Mouse (Mus musculus) kidney, adult 2 months (tissue): Measurements from ENCODE around the gene Pnlip. TPM values are rescaled to one million over a fixed set of nuclear protein-coding genes. Genes with fewer than 3 reads are reported as not detected.

Experiments used
- DNase-seq: peaks from one replicate; pipeline ENCODE4 v3.0.0; 2021
- H3K27ac ChIP-seq: fragments of 200-500 bp; 2 replicates; pipeline ENCODE4 v1.5.1; 2012; ENCODE audit warnings: low read depth, low read length, control low read depth, inconsistent platforms; ENCODE audit not compliant: insufficient read depth
- H3K27me3 ChIP-seq: fragments of 200-500 bp; replicated peaks from 2 replicates; pipeline ENCODE4 v1.6.1; 2012; ENCODE audit warnings: mild to moderate bottlenecking, moderate library complexity, low read length, inconsistent platforms; ENCODE audit not compliant: control insufficient read depth, insufficient read depth
- H3K36me3 ChIP-seq: fragments of 200-500 bp; 2 replicates; pipeline ENCODE4 v1.6.1; 2012; ENCODE audit warnings: mild to moderate bottlenecking, moderate library complexity, low read length, inconsistent platforms; ENCODE audit not compliant: control insufficient read depth, insufficient read depth
- H3K4me1 ChIP-seq: fragments of 200-500 bp; 2 replicates; pipeline ENCODE4 v1.6.1; 2011; ENCODE audit warnings: low read length; ENCODE audit not compliant: control insufficient read depth, insufficient read depth
- H3K4me3 ChIP-seq: fragments of 200-500 bp; 2 replicates; pipeline ENCODE4 v1.5.1; 2011; ENCODE audit warnings: mild to moderate bottlenecking, low read depth, low read length, control low read depth; ENCODE audit not compliant: insufficient read depth
- CTCF ChIP-seq: fragments of 200-500 bp; conservative IDR thresholded peaks from 2 replicates; pipeline ENCODE4 v1.5.1; 2011; ENCODE audit warnings: low read depth, mild to moderate bottlenecking, control low read depth, low read length, moderate library complexity, mixed read lengths; ENCODE audit not compliant: insufficient read depth, insufficient read length
- POLR2A ChIP-seq: fragments of 200-500 bp; IDR thresholded peaks from one replicate; pipeline ENCODE4 v1.6.1; 2011; ENCODE audit warnings: low read depth, low read length, control low read depth
- WGBS: fragments of 180-500 bp; shearing (Covaris S2); methylation state at CpG from one replicate; pipeline ENCODE4 v1.1.7; 2018; 5-methylcytosine and 5-hydroxymethylcytosine counted together
- polyA plus RNA-seq: library from polyadenylated mRNA; depleted of rRNA; stranded (reverse); fragments of >200 nt; gene quantifications from 2 replicates; pipeline ENCODE4 v1.2.3, GENCODE M21; 2012

Pnlip gene
- polyA plus RNA-seq, 1 experiment: not detected

DNA sequence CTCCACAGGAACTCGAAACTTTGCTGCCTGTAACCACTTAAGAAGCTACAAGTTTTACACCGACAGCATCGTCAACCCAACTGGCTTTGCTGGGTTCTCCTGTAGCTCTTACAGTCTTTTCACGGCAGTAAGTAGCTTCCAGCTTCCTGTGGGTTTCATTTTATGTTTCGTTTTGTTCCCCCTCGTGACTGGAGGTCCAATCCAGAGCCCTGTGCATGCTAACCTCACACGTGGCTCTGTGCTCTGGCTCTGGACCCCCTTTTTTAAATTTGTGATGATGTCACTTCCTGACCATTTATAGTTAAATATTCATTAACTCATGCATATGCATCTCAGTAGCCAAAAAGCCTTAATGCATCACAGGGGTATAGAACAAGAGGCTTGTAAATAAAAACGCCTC is 24.8 kb downstream of the Pnlip start:
- WGBS: 61% methylated on average over 8 of the region's 8 CpGs
- no peak for TF ChIP-seq POLR2A
- no peak for TF ChIP-seq CTCF
- Histone ChIP-seq H3K27ac (no peak overlapping the region), H3K4me3 (no peak overlapping the region), H3K4me1 (no peaks in the 10 kb centered on the region), H3K36me3 (no peaks in the 10 kb centered on the region), H3K27me3 (no peaks in the 10 kb centered on the region)
- no peak for DNase-seq

DNA sequence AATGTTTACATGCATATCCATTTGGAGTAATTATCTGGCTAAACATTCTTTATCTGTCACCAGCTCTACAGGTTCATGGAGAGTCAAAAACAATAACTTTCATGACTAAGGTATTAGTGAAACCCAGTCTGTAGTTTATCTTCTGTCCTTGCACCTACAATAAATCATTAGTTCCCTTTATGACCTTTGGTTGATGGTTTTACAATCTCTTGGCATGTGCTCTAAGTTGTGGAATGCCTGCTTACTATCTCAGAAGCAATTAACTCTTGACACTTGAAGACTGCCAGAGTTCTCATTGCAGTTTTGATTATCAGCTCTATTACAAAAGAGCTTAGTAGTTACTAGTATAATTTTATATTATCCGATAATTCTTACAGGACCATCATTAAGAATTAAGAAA is 36.6 kb downstream of the Pnlip start:
- H3K36me3 ChIP-seq: no peaks in the 10 kb centered on the region
- H3K27ac ChIP-seq: no peak overlapping the region
- peak; percentile 12 for DNase-seq
- WGBS: 41% methylated on average over 1 of the region's 1 CpGs
- H3K4me3 ChIP-seq: no peak overlapping the region
- no peak for TF ChIP-seq CTCF
- no peak for TF ChIP-seq POLR2A
- no peaks in the 10 kb centered on the region for H3K27me3 ChIP-seq
- no peaks in the 10 kb centered on the region for H3K4me1 ChIP-seq

DNA sequence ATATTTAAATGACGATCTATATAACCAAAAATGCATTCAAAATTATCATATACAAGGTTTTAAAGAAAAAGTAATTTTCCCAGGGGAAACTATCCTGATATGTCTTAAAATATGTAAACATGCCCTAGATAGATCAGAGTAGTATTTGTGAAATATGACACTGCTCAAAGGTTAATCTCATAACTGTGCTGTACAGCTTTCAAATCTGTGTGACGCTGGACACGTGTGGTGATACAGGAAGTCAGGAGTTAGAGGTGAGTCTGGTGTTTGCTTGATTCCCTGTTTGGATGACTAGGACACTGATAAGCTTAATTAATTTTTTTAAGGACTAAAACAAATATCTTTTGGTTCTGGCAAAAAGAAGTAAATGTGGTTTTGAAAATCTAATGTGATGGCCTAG is 43.0 kb downstream of the Pnlip start:
- no peaks in the 10 kb centered on the region for H3K27me3 ChIP-seq
- H3K36me3 ChIP-seq: no peaks in the 10 kb centered on the region
- H3K4me3 ChIP-seq: no peak overlapping the region
- 75% methylated on average over 3 of the region's 3 CpGs for WGBS
- no peak for DNase-seq
- H3K4me1 ChIP-seq: no peaks in the 10 kb centered on the region
- TF ChIP-seq CTCF (no peak), POLR2A (no peak)
- H3K27ac ChIP-seq: no peak overlapping the region

DNA sequence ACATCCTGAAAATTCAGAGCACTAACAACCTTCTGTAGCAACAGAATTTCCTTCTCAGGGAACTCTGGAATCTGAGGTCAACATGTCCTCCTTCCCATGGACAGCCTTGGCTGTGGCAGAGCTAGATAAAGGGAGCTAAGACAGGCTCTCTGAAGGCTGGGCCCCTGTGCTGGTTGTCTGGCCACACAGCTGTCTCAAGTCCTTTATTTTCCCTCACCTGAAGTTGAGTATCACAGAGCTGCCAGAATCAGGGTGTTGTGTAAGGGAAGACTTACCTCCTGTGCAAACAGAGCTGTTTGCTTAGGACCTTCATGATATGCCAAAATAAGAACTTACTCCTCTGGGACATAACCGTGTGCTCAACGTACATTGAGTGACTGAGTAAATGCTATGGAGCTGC is 43.9 kb downstream of the Pnlip start:
- DNase-seq: no peak
- no peak overlapping the region for H3K27ac ChIP-seq
- 79% methylated on average over 2 of the region's 2 CpGs for WGBS
- no peaks in the 10 kb centered on the region for H3K36me3 ChIP-seq
- no peaks in the 10 kb centered on the region for H3K4me1 ChIP-seq
- H3K27me3 ChIP-seq: no peaks in the 10 kb centered on the region
- H3K4me3 ChIP-seq: no peak overlapping the region
- TF ChIP-seq POLR2A (no peak), CTCF (no peak)

DNA sequence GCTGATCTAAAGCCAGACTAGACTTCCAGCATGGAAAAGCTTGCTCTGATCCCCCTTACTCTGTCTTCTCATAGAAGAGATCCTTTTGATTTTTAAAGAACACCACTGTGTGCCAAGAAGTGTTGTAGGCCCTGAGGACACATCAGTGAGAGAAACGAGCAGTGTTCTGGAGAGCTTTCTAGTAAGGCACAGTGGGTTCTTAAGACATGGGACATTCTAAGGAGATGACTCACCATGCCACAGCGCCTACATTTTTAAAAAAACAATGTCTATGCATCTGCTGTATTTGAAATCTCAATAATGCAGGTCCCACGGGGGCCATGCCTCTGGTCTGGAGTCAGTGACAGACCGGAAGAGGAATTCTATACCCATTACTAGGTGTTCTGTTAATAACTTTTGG is 52.3 kb downstream of the Pnlip start:
- TF ChIP-seq POLR2A: no peak
- no peak for TF ChIP-seq CTCF
- H3K4me3 ChIP-seq: no peak overlapping the region
- H3K27ac ChIP-seq: no peak overlapping the region
- H3K27me3 ChIP-seq: no peaks in the 10 kb centered on the region
- no peaks in the 10 kb centered on the region for H3K4me1 ChIP-seq
- 84% methylated on average over 4 of the region's 4 CpGs for WGBS
- DNase-seq: no peak
- H3K36me3 ChIP-seq: no peaks in the 10 kb centered on the region

DNA sequence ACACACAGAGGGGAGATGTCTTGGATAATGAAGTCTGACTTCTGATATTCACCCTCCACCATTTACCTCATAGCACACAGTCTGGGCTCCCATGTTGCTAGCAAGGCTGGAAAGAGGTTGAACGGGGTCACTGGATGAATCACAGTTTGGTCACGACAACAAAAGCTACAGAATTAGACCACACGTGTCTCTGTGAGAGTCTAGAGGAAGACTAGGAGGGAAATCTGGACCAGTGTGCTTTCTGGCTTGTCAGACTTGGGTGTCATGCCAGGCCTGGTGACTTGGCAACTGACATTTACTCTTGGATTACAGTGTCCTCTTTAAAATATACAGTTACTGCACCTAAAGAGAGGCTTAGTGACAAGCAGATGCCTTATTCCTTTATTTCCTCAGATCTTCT is 56.3 kb downstream of the Pnlip start:
- Histone ChIP-seq H3K27ac (no peak overlapping the region), H3K4me3 (no peak overlapping the region), H3K36me3 (no peaks in the 10 kb centered on the region), H3K27me3 (no peaks in the 10 kb centered on the region), H3K4me1 (no peaks in the 10 kb centered on the region)
- WGBS: 68% methylated on average over 3 of the region's 3 CpGs
- no peak for TF ChIP-seq CTCF
- TF ChIP-seq POLR2A: no peak
- no peak for DNase-seq

DNA sequence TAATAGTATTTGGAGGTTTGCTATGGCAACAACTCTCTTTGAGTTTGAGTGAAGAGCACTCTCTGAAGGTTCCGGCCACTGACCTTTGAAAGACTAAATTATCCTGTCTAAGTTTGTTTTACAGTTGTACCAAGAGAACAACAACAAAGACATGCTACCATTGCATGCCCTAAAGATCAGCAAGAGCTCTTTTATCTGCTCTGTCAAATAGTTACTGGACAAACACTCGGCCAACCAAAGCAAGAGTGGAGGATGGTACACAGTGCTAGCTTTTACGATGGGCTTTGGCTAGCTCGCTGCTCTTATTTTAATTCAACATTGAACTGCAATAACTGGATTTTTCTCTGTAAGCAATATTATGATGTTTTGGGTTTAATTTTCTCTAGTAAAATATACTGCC is 65.6 kb downstream of the Pnlip start:
- 60% methylated on average over 4 of the region's 4 CpGs for WGBS
- DNase-seq: no peak
- Histone ChIP-seq H3K4me3 (no peak overlapping the region), H3K27ac (no peak overlapping the region), H3K27me3 (no peaks in the 10 kb centered on the region), H3K4me1 (no peaks in the 10 kb centered on the region), H3K36me3 (no peaks in the 10 kb centered on the region)
- no peak for TF ChIP-seq POLR2A
- no peak for TF ChIP-seq CTCF

DNA sequence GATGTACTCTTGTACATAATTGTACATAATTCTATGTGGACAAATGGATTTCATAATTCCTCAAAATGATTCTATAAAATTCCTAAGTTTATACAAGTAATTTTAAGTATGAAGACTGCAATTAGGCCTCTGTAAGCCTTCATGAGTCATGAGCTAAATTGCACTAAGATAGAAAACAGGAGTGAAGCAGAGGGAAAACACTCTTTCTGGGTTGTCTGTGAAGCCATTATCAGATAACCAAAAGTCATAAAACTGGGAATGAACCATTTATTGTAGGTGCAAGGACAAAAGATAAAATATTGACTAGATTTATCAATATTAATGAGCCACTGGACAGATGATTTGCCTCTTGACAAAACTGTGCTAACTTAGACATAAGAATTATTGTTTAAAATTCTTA is 68.1 kb downstream of the Pnlip start:
- no peaks in the 10 kb centered on the region for H3K36me3 ChIP-seq
- no peak overlapping the region for H3K4me3 ChIP-seq
- H3K4me1 ChIP-seq: no peaks in the 10 kb centered on the region
- no peak overlapping the region for H3K27ac ChIP-seq
- no peak for TF ChIP-seq POLR2A
- no peak for TF ChIP-seq CTCF
- H3K27me3 ChIP-seq: no peaks in the 10 kb centered on the region
- DNase-seq: no peak
